Mouse (Mus musculus): ENCODE results near the gene Sar1a. TPM values are rescaled to one million over a fixed set of nuclear protein-coding genes. Genes with fewer than 3 reads are reported as not detected.

Sar1a gene
- total RNA-seq, 2 experiments from 2014 or later = 127 TPM

GRCm38 (mm10) chr10:61729181-61729580 lies 49.1 kb downstream of the Sar1a start:
- DNase-seq (ENCODE audit: low spot score in 2 of 2) = no peak

GRCm38 (mm10) chr10:61730171-61730570 lies 50.1 kb downstream of the Sar1a start:
- no peak for DNase-seq (ENCODE audit: low spot score in 2 of 2)

DNA sequence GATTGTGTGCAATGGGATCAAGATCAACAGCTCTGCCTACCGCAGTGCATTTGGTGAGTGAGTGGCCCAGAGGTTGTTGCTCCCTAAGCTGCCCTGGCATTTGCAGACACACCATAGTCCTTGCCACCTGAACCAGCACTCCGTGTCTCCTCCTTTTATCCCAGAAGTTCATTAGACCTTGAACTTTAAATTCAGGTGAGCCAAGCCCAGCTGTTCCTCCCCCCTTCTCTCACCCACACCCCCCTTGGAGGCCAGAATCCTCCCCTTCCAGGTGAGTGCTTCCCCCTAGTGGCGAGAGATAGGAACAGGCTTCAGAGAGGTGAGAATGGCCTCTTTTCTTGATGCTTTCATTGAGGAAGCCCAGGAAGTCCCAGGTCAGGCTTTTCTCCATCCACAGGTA lies 54.3 kb downstream of the Sar1a start:
- DNase-seq (ENCODE audit: low spot score in 2 of 2) = no peak

GRCm38 (mm10) chr10:61736671-61737078 lies 56.6 kb downstream of the Sar1a start:
- peak in 1 of 2 experiments; percentile 27 for DNase-seq (ENCODE audit: low spot score in 2 of 2)

DNA sequence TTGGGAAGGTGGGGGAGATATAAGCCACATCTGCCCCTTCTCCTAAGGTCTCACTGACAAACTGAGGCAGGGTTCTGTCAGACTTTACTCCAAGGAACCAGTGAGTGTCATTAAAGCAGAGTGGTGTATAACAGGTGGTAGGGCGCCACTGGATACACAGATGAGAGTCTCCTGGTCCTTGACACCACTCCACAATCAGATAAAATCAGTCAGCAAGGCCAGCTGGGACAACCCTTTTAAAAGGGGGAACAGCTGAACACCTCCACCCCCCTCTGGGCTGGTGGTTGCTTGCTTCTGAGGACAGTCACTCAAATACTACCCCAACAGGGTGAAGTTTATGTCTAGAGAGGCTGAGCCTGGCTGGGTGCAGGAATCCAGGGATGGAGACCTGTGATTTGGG lies 57.4 kb downstream of the Sar1a start:
- DNase-seq (ENCODE audit: low spot score in 2 of 2) = no peak

DNA sequence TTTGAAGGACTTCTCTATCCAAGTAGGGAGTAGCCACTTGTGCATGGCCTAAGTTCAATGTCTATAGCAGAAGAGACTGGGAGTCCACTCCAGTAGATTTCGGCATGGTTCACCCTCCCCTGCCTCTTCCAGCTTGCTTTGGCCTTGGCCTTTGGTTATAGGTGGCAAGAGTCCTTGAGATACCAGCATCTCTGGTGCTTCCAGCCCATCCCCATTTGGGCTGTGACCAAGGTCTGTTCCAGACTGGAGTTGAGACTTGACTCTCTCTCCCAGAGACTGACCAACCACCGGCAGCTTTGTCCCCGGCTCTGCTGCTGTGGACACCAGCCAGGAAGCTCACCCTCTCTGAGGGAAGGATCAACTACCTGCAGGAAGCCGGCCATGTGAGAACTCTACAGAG lies 58.0 kb downstream of the Sar1a start:
- no peak for DNase-seq (ENCODE audit: low spot score in 2 of 2)

DNA sequence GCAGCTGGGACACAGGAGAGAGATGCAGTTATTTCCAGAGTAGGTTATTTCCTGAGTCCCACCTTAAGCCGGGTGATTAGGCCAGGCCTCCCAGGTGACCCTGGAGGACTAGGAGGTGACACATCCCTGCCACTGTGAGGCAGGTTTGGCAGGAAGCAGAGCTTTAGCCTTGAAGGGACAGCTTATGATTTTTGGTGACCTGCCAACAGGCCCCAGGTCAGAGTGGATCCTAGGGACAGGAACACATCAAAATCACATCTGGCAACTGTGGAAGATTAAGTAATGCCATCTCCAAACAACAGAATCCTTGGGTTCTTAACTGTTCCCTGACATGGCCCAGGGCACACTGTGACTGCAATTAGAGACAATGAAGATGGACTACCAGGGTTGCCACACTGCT lies 61.2 kb downstream of the Sar1a start:
- no peak for DNase-seq (ENCODE audit: low spot score in 2 of 2)

GRCm38 (mm10) chr10:61741873-61742272 lies 61.8 kb downstream of the Sar1a start:
- DNase-seq (ENCODE audit: low spot score in 2 of 2) = no peak

DNA sequence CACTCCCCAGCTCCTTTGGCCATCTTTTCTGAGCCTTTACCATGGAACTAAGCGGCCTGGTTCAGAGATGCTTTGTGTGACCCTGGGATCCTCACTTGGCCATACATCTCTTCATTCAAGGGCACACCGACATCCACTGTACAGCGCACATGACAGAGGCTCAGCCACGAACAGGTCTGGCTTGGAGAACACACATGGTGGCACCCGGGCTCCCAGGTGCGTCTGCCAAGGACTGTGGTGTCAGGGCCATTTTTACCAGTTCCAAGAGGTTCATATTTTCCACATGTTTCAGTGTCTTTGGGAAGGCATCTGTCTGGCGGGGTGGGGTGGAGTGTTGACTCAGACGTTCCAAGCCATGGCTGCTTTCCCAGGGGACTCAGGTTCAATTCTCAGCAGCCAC lies 62.2 kb downstream of the Sar1a start:
- DNase-seq (ENCODE audit: low spot score in 2 of 2) = no peak

Other genes with a start within 250 kb of the Sar1a start
- 10 to 100 TPM; 46.3 to 49.2 TPM for gene Eif4ebp2, start 227.6 kb upstream of the Sar1a start, total RNA-seq (2021)
- 10 to 100 TPM; 16.2 to 16.7 TPM for gene Lrrc20, start 204.5 kb upstream of the Sar1a start, total RNA-seq (2021)
- 1 to 10 TPM; 4.1 to 4.5 TPM for gene Npffr1, start 84.8 kb upstream of the Sar1a start, total RNA-seq (2021)
- gene Ppa1, start 31.7 kb upstream of the Sar1a start, total RNA-seq (2021) = 100 to 1,000 TPM; 117 to 126 TPM
- gene Tysnd1, start 15.2 kb downstream of the Sar1a start, total RNA-seq (2021) = 10 to 100 TPM; 30.8 to 34.4 TPM
- gene Aifm2, start 35.0 kb downstream of the Sar1a start, total RNA-seq (2021) = 1 to 10 TPM; 6.6 to 8.8 TPM
- gene H2afy2, start 103.8 kb downstream of the Sar1a start, total RNA-seq (2021) = 10 to 100 TPM; 36.8 to 37.1 TPM

Data from layer of hippocampus, postnatal 10 days (tissue).